Mouse (Mus musculus): Measurements from ENCODE around the gene Fam193a. TPM values are rescaled to one million over a fixed set of nuclear protein-coding genes. Genes with fewer than 3 reads are reported as not detected.

The Fam193a gene
- polyA plus RNA-seq, 1 experiment from 2014 or later = 18.3 TPM

- Histone ChIP-seq H3K27me3 (no peaks in the 10 kb centered on the region), H3K4me1 (no peaks in the 10 kb centered on the region), H3K9me3 (no peaks in the 10 kb centered on the region), H3K27ac (no peak overlapping the region), H3K36me3 (peaks cover 87% of the 10 kb centered on the region), H3K4me2 (replicated peaks) (no peak overlapping the region), H3K9ac (no peak overlapping the region), H3K4me3 (no peak overlapping the region)
- ATAC-seq (ENCODE audit: low FRiP score, low read depth) = no peak
- WGBS = 83% methylated on average over 3 of the region's 3 CpGs
Observed at GRCm38 (mm10) chr5:34480926-34481325, 111.2 kb downstream of the Fam193a start.

- peaks cover 62% of the 10 kb centered on the region for H3K36me3 ChIP-seq
- no peak overlapping the region for H3K9ac ChIP-seq
- H3K27me3 ChIP-seq = no peaks in the 10 kb centered on the region
- H3K4me2 ChIP-seq (replicated peaks) = no peak overlapping the region
- no peak for ATAC-seq (ENCODE audit: low FRiP score, low read depth)
- H3K4me3 ChIP-seq = no peak overlapping the region
- WGBS = 96% methylated on average over 15 of the region's 15 CpGs
- no peaks in the 10 kb centered on the region for H3K9me3 ChIP-seq
- no peak overlapping the region for H3K27ac ChIP-seq
- H3K4me1 ChIP-seq = no peaks in the 10 kb centered on the region
Observed at GRCm38 (mm10) chr5:34485731-34486130, 116.0 kb downstream of the Fam193a start.

GRCm38 (mm10) chr5:34487320-34488090 lies 117.8 kb downstream of the Fam193a start:
- H3K4me2 ChIP-seq (replicated peaks) = no peak overlapping the region
- WGBS = 78% methylated on average over 6 of the region's 6 CpGs
- H3K9me3 ChIP-seq = no peaks in the 10 kb centered on the region
- no peaks in the 10 kb centered on the region for H3K4me1 ChIP-seq
- peaks cover 45% of the 10 kb centered on the region for H3K36me3 ChIP-seq
- H3K27me3 ChIP-seq = no peaks in the 10 kb centered on the region
- no peak overlapping the region for H3K4me3 ChIP-seq
- H3K9ac ChIP-seq = no peak overlapping the region
- no peak overlapping the region for H3K27ac ChIP-seq
- no peak for ATAC-seq (ENCODE audit: low FRiP score, low read depth)

- Histone ChIP-seq H3K9me3 (no peaks in the 10 kb centered on the region), H3K27me3 (no peaks in the 10 kb centered on the region), H3K4me3 (no peak overlapping the region), H3K9ac (no peak overlapping the region), H3K4me2 (replicated peaks) (no peak overlapping the region), H3K4me1 (no peaks in the 10 kb centered on the region), H3K27ac (no peak overlapping the region), H3K36me3 (peaks cover 39% of the 10 kb centered on the region)
- 77% methylated on average over 6 of the region's 6 CpGs for WGBS
- ATAC-seq (ENCODE audit: low FRiP score, low read depth) = no peak
Observed at GRCm38 (mm10) chr5:34488741-34489417, 119.1 kb downstream of the Fam193a start.

GRCm38 (mm10) chr5:34489418-34489787 lies 119.7 kb downstream of the Fam193a start:
- Histone ChIP-seq H3K27ac (no peak overlapping the region), H3K4me2 (replicated peaks) (no peak overlapping the region), H3K27me3 (no peaks in the 10 kb centered on the region), H3K36me3 (peaks cover 35% of the 10 kb centered on the region), H3K4me3 (no peak overlapping the region), H3K4me1 (no peaks in the 10 kb centered on the region), H3K9ac (no peak overlapping the region), H3K9me3 (no peaks in the 10 kb centered on the region)
- WGBS = 90% methylated on average over 3 of the region's 3 CpGs
- ATAC-seq (ENCODE audit: low FRiP score, low read depth) = no peak

GRCm38 (mm10) chr5:34496745-34497144 lies 127.0 kb downstream of the Fam193a start:
- Histone ChIP-seq H3K9me3 (no peaks in the 10 kb centered on the region), H3K4me2 (replicated peaks) (no peak overlapping the region), H3K4me3 (no peak overlapping the region), H3K36me3 (no peaks in the 10 kb centered on the region), H3K4me1 (no peaks in the 10 kb centered on the region), H3K27me3 (no peaks in the 10 kb centered on the region), H3K27ac (no peak overlapping the region), H3K9ac (no peak overlapping the region)
- ATAC-seq (ENCODE audit: low FRiP score, low read depth) = no peak
- 82% methylated on average over 6 of the region's 6 CpGs for WGBS

GRCm38 (mm10) chr5:34500886-34501285 lies 131.2 kb downstream of the Fam193a start:
- WGBS = 86% methylated on average over 5 of the region's 5 CpGs
- Histone ChIP-seq H3K27ac (no peak overlapping the region), H3K4me2 (replicated peaks) (no peak overlapping the region), H3K4me1 (no peaks in the 10 kb centered on the region), H3K27me3 (no peaks in the 10 kb centered on the region), H3K9me3 (no peaks in the 10 kb centered on the region), H3K4me3 (no peak overlapping the region), H3K36me3 (no peaks in the 10 kb centered on the region; the same call in 1 of the 2 replicates), H3K9ac (no peak overlapping the region)
- ATAC-seq (ENCODE audit: low FRiP score, low read depth) = no peak

- Histone ChIP-seq H3K9me3 (no peaks in the 10 kb centered on the region), H3K4me3 (no peak overlapping the region), H3K4me2 (replicated peaks) (no peak overlapping the region), H3K27me3 (no peaks in the 10 kb centered on the region), H3K36me3 (no peaks in the 10 kb centered on the region; the same call in 1 of the 2 replicates), H3K4me1 (no peaks in the 10 kb centered on the region), H3K9ac (no peak overlapping the region), H3K27ac (no peak overlapping the region)
- ATAC-seq (ENCODE audit: low FRiP score, low read depth) = no peak
- WGBS = 84% methylated on average over 3 of the region's 3 CpGs
Observed at GRCm38 (mm10) chr5:34501588-34501987, 131.9 kb downstream of the Fam193a start.

GRCm38 (mm10) chr5:34502411-34502810 lies 132.7 kb downstream of the Fam193a start:
- Histone ChIP-seq H3K9me3 (no peaks in the 10 kb centered on the region), H3K9ac (no peak overlapping the region), H3K36me3 (no peaks in the 10 kb centered on the region; the same call in 1 of the 2 replicates), H3K4me1 (no peaks in the 10 kb centered on the region), H3K27ac (no peak overlapping the region), H3K4me2 (replicated peaks) (no peak overlapping the region), H3K27me3 (no peaks in the 10 kb centered on the region), H3K4me3 (no peak overlapping the region)
- WGBS = 86% methylated on average over 1 of the region's 1 CpGs
- ATAC-seq (ENCODE audit: low FRiP score, low read depth) = no peak

- no peak overlapping the region for H3K4me2 ChIP-seq (replicated peaks)
- 81% methylated on average over 6 of the region's 6 CpGs for WGBS
- ATAC-seq (ENCODE audit: low FRiP score, low read depth) = no peak
Observed at GRCm38 (mm10) chr5:34502821-34503220, 133.1 kb downstream of the Fam193a start.

GRCm38 (mm10) chr5:34512486-34512885 lies 142.8 kb downstream of the Fam193a start:
- no peak overlapping the region; the same call in 1 of the 2 replicates for H3K4me2 ChIP-seq (replicated peaks)

More at GRCm38 (mm10) chr5:34502821-34503220, 133.1 kb downstream of the Fam193a start:
- no peak overlapping the region for H3K9ac ChIP-seq
- H3K27ac ChIP-seq = no peak overlapping the region
- H3K9me3 ChIP-seq = no peaks in the 10 kb centered on the region
- H3K36me3 ChIP-seq = no peaks in the 10 kb centered on the region; the same call in 1 of the 2 replicates
- H3K4me3 ChIP-seq = no peak overlapping the region
- H3K27me3 ChIP-seq = no peaks in the 10 kb centered on the region
- H3K4me1 ChIP-seq = no peaks in the 10 kb centered on the region

GRCm38 (mm10) chr5:34513466-34514217 lies 143.9 kb downstream of the Fam193a start, which contains the start of gene Tnip2:
Gene Tnip2 (minus strand): TSS chr5:34513991.
- no peaks in the 10 kb centered on the region for H3K36me3 ChIP-seq
- ATAC-seq (ENCODE audit: low FRiP score, low read depth) = peak; percentile 96
- 0 out of 2 replicates have a peak, but pooled peaks cover 3% of the 10 kb centered on the region for H3K9me3 ChIP-seq
- peak within 1 kb of the TSS; percentile 75 for H3K4me3 ChIP-seq
- H3K9ac ChIP-seq = peak within 1 kb of the TSS; percentile 77
- no peak within 1 kb of the TSS for H3K27ac ChIP-seq
- WGBS = under 1% methylated on average over 64 of the region's 64 CpGs
- H3K4me1 ChIP-seq = peaks cover 10% of the 10 kb centered on the region
- H3K27me3 ChIP-seq = peaks cover 11% of the 10 kb centered on the region
- H3K4me2 ChIP-seq (replicated peaks) = peak within 1 kb of the TSS; percentile 92

More at GRCm38 (mm10) chr5:34512486-34512885, 142.8 kb downstream of the Fam193a start:
- Histone ChIP-seq H3K4me3 (peak overlapping the region; percentile 75; the same call in 1 of the 2 replicates), H3K36me3 (no peaks in the 10 kb centered on the region), H3K27me3 (peaks cover 11% of the 10 kb centered on the region), H3K4me1 (peaks cover 10% of the 10 kb centered on the region), H3K9me3 (0 out of 2 replicates have a peak, but pooled peaks cover 3% of the 10 kb centered on the region), H3K9ac (no peak overlapping the region), H3K27ac (no peak overlapping the region)
- no peak for ATAC-seq (ENCODE audit: low FRiP score, low read depth)
- 78% methylated on average over 3 of the region's 3 CpGs for WGBS

Measured in limb, embryonic 13.5 days (tissue).